Mouse (Mus musculus) embryonic fibroblast, embryonic 13.5 days (primary cell): ENCODE data around the gene Ccnjl.

Experiments used
- CTCF ChIP-seq: IDR thresholded peaks from 2 replicates; pipeline ENCODE4 v1.5.1; 2011; ENCODE audit warnings: mild to moderate bottlenecking, control low read depth, low read length, moderate library complexity, borderline replicate concordance; ENCODE audit not compliant: insufficient read depth
- POLR2A ChIP-seq: IDR thresholded peaks from 2 replicates; pipeline ENCODE4 v1.6.1; 2011; ENCODE audit warnings: low read depth, mild to moderate bottlenecking, control low read depth, low read length, moderate library complexity

GRCm38 (mm10) chr11:43501256-43501655 is 27.3 kb upstream of the Ccnjl start:
- TF ChIP-seq CTCF (no peak), POLR2A (no peak)
